Mouse (Mus musculus): Measurements from ENCODE around the gene Slc46a2. TPM values are rescaled to one million over a fixed set of nuclear protein-coding genes. Genes with fewer than 3 reads are reported as not detected.

The Slc46a2 gene
- polyA plus RNA-seq, 1 experiment from 2014 or later: 81.4 TPM

DNA sequence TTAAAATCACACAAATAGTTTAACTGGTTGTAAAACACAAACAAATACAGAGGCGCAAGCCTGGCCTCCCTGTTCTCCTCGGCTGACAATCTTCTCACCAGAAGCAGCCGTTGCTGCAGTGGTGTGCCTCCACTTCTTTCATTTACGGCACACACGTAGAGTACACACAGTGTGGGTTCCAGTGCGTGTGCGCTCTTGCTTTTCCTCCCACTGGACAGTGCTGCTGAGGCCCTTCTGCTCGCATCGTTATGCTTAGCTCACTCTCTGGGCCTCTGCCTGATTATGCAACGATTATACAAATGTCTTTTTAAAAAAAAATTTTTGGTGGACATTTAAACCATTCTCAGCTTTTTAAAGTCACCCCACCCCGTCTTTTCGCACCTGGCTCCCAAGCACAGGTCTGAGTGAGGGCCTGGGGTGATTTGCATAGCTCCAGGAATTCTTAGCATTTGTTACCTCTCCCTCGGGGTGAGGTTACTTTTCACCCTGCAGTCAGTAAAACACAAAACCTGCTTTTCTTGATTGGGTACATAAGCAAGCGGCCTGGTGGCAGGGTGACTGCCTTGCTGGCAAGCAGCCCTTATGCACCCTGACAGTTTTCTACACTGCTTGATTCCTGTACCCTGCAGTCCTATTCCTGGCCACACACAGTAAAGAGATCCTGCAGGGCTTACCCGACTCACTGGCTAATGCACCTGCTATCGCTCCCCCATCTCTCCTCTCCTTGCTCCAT, 55.0 kb downstream of the Slc46a2 start:
- no peak for DNase-seq (ENCODE audit: low spot score)

Other genes with a start within 250 kb of the Slc46a2 start
- gene Inip, start 113.5 kb downstream of the Slc46a2 start, polyA plus RNA-seq (2015; fragmentation: Nextera tagmentation; extraction: Ambion mirVana): 83.7 and 93.0 TPM in 2 replicates
- gene Snx30, start 109.2 kb downstream of the Slc46a2 start, polyA plus RNA-seq (2015; fragmentation: Nextera tagmentation; extraction: Ambion mirVana): 14.5 and 16.8 TPM in 2 replicates
- gene Mup4, start 45.7 kb upstream of the Slc46a2 start, polyA plus RNA-seq (2015; fragmentation: Nextera tagmentation; extraction: Ambion mirVana): 0.18 and 0.20 TPM in 2 replicates
- gene Mup6, start 49.2 kb upstream of the Slc46a2 start, polyA plus RNA-seq (2015; fragmentation: Nextera tagmentation; extraction: Ambion mirVana): 0.87 and 1.0 TPM in 2 replicates
- 0.31 TPM in 1 of 2 replicates, not detected in the other for gene Mup7, start 155.4 kb upstream of the Slc46a2 start, polyA plus RNA-seq (2015; fragmentation: Nextera tagmentation; extraction: Ambion mirVana)
- not detected in 2 replicates for gene Mup2, start 239.2 kb upstream of the Slc46a2 start, polyA plus RNA-seq (2015; fragmentation: Nextera tagmentation; extraction: Ambion mirVana)